Mouse (Mus musculus) right cerebral cortex, postnatal 25 days (tissue): ENCODE measurements around the gene Olfr801.

Source experiments
- DNase-seq: peaks from one replicate; pipeline ENCODE4 v3.0.0; 2022

Gene Olfr801

GRCm38 (mm10) chr10:129673765-129674164, at the start of gene Olfr801:
Gene Olfr801 (minus strand): TSS chr10:129673865.
- DNase-seq, result no peak

- no peak for DNase-seq
These were observed 29.2 kb upstream of the Olfr801 start, which contains the start of gene Olfr804 for GRCm38 (mm10) chr10:129702910-129703309. Gene Olfr804 (plus strand): TSS chr10:129703210.

GRCm38 (mm10) chr10:129694186-129694585, 20.5 kb upstream of the Olfr801 start, which contains the start of gene Olfr803:
Gene Olfr803 (minus strand): TSS chr10:129694286.
- no peak for DNase-seq

- no peak for DNase-seq
These were observed 14.4 kb upstream of the Olfr801 start, which contains the start of gene Olfr802 for GRCm38 (mm10) chr10:129688069-129688468. Gene Olfr802 (minus strand): TSS chr10:129688169.

- no peak for DNase-seq
These were observed 16.3 kb downstream of the Olfr801 start, which contains the start of gene Olfr800 for GRCm38 (mm10) chr10:129657394-129657793. Gene Olfr800 (plus strand): TSS chr10:129657694.

GRCm38 (mm10) chr10:129651763-129652162, 21.9 kb downstream of the Olfr801 start:
- no peak for DNase-seq

GRCm38 (mm10) chr10:129637184-129637583, 36.5 kb downstream of the Olfr801 start, which contains the start of gene Olfr799:
Gene Olfr799 (plus strand): TSS chr10:129637484.
- DNase-seq, result no peak

GRCm38 (mm10) chr10:129627834-129628233, 45.8 kb downstream of the Olfr801 start, which contains the start of gene Olfr798:
Gene Olfr798 (minus strand): TSS chr10:129627934.
- no peak for DNase-seq

- no peak for DNase-seq
These were observed 50.4 kb downstream of the Olfr801 start for GRCm38 (mm10) chr10:129623251-129623650.

- no peak for DNase-seq
These were observed 51.9 kb downstream of the Olfr801 start for GRCm38 (mm10) chr10:129621724-129622123.
